In genomic region chr4:139584704-139585103, GRCm38 (mm10) we compare ENCODE assay signal across 15 mouse cellular contexts. TPM values are rescaled to one million over a fixed set of nuclear protein-coding genes. Genes with fewer than 3 reads are reported as not detected.
DNase-seq lines count a peak whose midpoint lies in the region; ATAC-seq and TF ChIP-seq lines count a peak whose summit lies in the region.
"Had no signal": no experiment of that assay in that cellular context is flagged by ENCODE, and none has a peak within 500 bp of the region (broad histone marks: within the 10 kb centered on the region; RNA-seq: fewer than 3 reads in every experiment).

No protein-coding gene starts in this region.

- H3K4me1 ChIP-seq in heart, embryonic 13.5 days: peaks cover 88% of the 10 kb centered on the region
- H3K4me1 ChIP-seq in lung, embryonic 15.5 days: peaks cover 88% of the 10 kb centered on the region
- peaks cover 32% of the 10 kb centered on the region for H3K4me1 ChIP-seq in lung, adult 2 months (ENCODE audit: control insufficient read depth, insufficient read depth, low read length)
- H3K4me1 ChIP-seq in embryonic facial prominence, embryonic 10.5 days: peaks cover 90% of the 10 kb centered on the region
- H3K4me1 ChIP-seq in neural tube, embryonic 15.5 days: peaks cover 73% of the 10 kb centered on the region

- no peak for ATAC-seq in heart, embryonic 13.5 days (ENCODE audit: extremely low read depth, insufficient number of reproducible peaks, low FRiP score, low TSS enrichment)
- no peak for ATAC-seq in lung, embryonic 15.5 days (ENCODE audit: borderline replicate concordance, extremely low read depth, low FRiP score, low TSS enrichment)
- ATAC-seq in neural tube, embryonic 15.5 days (ENCODE audit: low FRiP score): no peak

- no peak overlapping the region for H3K4me2 ChIP-seq in heart, embryonic 13.5 days
- H3K4me2 ChIP-seq in lung, embryonic 15.5 days: no peak overlapping the region
- H3K4me2 ChIP-seq in neural tube, embryonic 15.5 days: no peak overlapping the region
- H3K4me2 ChIP-seq: midbrain, embryonic 11.5 days had no signal

- no peaks in the 10 kb centered on the region for H3K27me3 ChIP-seq in heart, embryonic 13.5 days (replicated peaks)
- H3K27me3 ChIP-seq in lung, embryonic 15.5 days: no peaks in the 10 kb centered on the region
- no peaks in the 10 kb centered on the region for H3K27me3 ChIP-seq in embryonic facial prominence, embryonic 10.5 days (replicated peaks; ENCODE audit: low read depth, poor library complexity, severe bottlenecking)
- no peaks in the 10 kb centered on the region for H3K27me3 ChIP-seq in neural tube, embryonic 15.5 days (replicated peaks)

- 82% methylated on average over 11 of the region's 11 CpGs for WGBS in heart, embryonic 13.5 days
- 55% methylated on average over 11 of the region's 11 CpGs for WGBS in lung, embryonic 15.5 days
- WGBS in lung, adult 2 months: 75% methylated on average over 11 of the region's 11 CpGs
- 79% methylated on average over 11 of the region's 11 CpGs for WGBS in embryonic facial prominence, embryonic 10.5 days
- WGBS in neural tube, embryonic 15.5 days: 70% methylated on average over 11 of the region's 11 CpGs

- H3K27ac ChIP-seq in heart, embryonic 13.5 days (replicated peaks): no peak overlapping the region
- H3K27ac ChIP-seq in lung, embryonic 15.5 days: peak overlapping the region; percentile 14; the same call in 1 of the 2 replicates
- H3K27ac ChIP-seq in embryonic facial prominence, embryonic 10.5 days (replicated peaks): peak overlapping the region; percentile 59
- H3K27ac ChIP-seq in neural tube, embryonic 15.5 days (replicated peaks): peak overlapping the region; percentile 64
- H3K27ac ChIP-seq: liver, embryonic 14.5 days had no signal

- no peaks in the 10 kb centered on the region for H3K9me3 ChIP-seq in heart, embryonic 13.5 days
- no peaks in the 10 kb centered on the region for H3K9me3 ChIP-seq in lung, embryonic 15.5 days
- no peaks in the 10 kb centered on the region for H3K9me3 ChIP-seq in embryonic facial prominence, embryonic 10.5 days
- H3K9me3 ChIP-seq in neural tube, embryonic 15.5 days (replicated peaks): no peaks in the 10 kb centered on the region

- 0 out of 2 replicates have a peak overlapping the region, but pooled peaks have one; percentile 28 for H3K9ac ChIP-seq in heart, embryonic 13.5 days
- no peak overlapping the region for H3K9ac ChIP-seq in lung, embryonic 15.5 days
- no peak overlapping the region for H3K9ac ChIP-seq in neural tube, embryonic 15.5 days (replicated peaks)
- H3K9ac ChIP-seq: liver, embryonic 14.5 days had no signal

- TF ChIP-seq CTCF in lung, adult 2 months (IDR thresholded peaks at IDR 0.05; ENCODE audit: insufficient read depth, low read length): no peak

- H3K36me3 ChIP-seq in heart, embryonic 13.5 days: no peaks in the 10 kb centered on the region
- no peaks in the 10 kb centered on the region for H3K36me3 ChIP-seq in lung, embryonic 15.5 days
- H3K36me3 ChIP-seq in embryonic facial prominence, embryonic 10.5 days (replicated peaks): no peaks in the 10 kb centered on the region
- no peaks in the 10 kb centered on the region for H3K36me3 ChIP-seq in neural tube, embryonic 15.5 days

- intact Hi-C loops in heart, postnatal 25 days (cut with DNase I): no loop called here

- no peak for DNase-seq in heart, postnatal 25 days (ENCODE audit: low spot score)
- no peak for DNase-seq in lung, adult 2 months
- no peak for DNase-seq in embryonic facial prominence, embryonic 10.5 days (ENCODE audit: low spot score)
- DNase-seq in thymus, postnatal 0 days (ENCODE audit: low spot score): no peak
- DNase-seq: thymus, adult 2 months had no signal

- H3K4me3 ChIP-seq in heart, embryonic 13.5 days: no peak overlapping the region
- no peak overlapping the region for H3K4me3 ChIP-seq in lung, embryonic 15.5 days
- no peak overlapping the region for H3K4me3 ChIP-seq in lung, adult 2 months (replicated peaks; ENCODE audit: extremely low read depth, low read depth, low read length)
- H3K4me3 ChIP-seq in embryonic facial prominence, embryonic 10.5 days: no peak overlapping the region
- H3K4me3 ChIP-seq in neural tube, embryonic 15.5 days (replicated peaks): no peak overlapping the region

- no peak for TF ChIP-seq POLR2A in lung, adult 2 months (IDR thresholded peaks at IDR 0.05; ENCODE audit: borderline replicate concordance, extremely low read depth, low read depth, low read length)

RNA-seq across cellular contexts. Expression of gene Gm21969, which starts 18.3 kb away (rescaled TPM):
- polyA plus RNA-seq in heart, embryonic 13.5 days (2015; fragmentation: Nextera tagmentation; extraction: Ambion mirVana): not detected in 2 replicates
- total RNA-seq in heart, postnatal 25 days (2021): not detected
- not detected in 2 replicates for polyA plus RNA-seq in lung, embryonic 15.5 days (2015; fragmentation: Nextera tagmentation; extraction: Ambion mirVana)
- 0.02 TPM in 1 of 2 replicates, not detected in the other for polyA plus RNA-seq in lung, adult 2 months (2012; rRNA removed)
- not detected in 2 replicates for polyA plus RNA-seq in embryonic facial prominence, embryonic 10.5 days (2016; fragmentation: Nextera tagmentation; extraction: Ambion mirVana)
- polyA plus RNA-seq in neural tube, embryonic 15.5 days (2015; fragmentation: Nextera tagmentation; extraction: Ambion mirVana): not detected in 2 replicates
- polyA plus RNA-seq in thymus, postnatal 0 days (2015; fragmentation: Nextera tagmentation; extraction: Ambion mirVana): not detected in 2 replicates
- total RNA-seq: layer of hippocampus, postnatal 10 days; MEL; neutrophil, adult 5-6 weeks had no signal
- polyA plus RNA-seq: forebrain, embryonic 11.5 days; gonadal fat pad, adult 2 months; liver, embryonic 14.5 days; midbrain, embryonic 11.5 days; thymus, adult 2 months had no signal

RNA-seq across cellular contexts. Expression of gene Aldh4a1, which starts 38.0 kb away (rescaled TPM):
- 18.8 and 23.2 TPM in 2 replicates for polyA plus RNA-seq in heart, embryonic 13.5 days (2015; fragmentation: Nextera tagmentation; extraction: Ambion mirVana)
- total RNA-seq in heart, postnatal 25 days (2021): 10 to 100 TPM; 64.1 to 68.5 TPM
- 25.3 and 27.4 TPM in 2 replicates for polyA plus RNA-seq in lung, embryonic 15.5 days (2015; fragmentation: Nextera tagmentation; extraction: Ambion mirVana)
- polyA plus RNA-seq in lung, adult 2 months (2012; rRNA removed): 42.9 and 44.5 TPM in 2 replicates
- polyA plus RNA-seq in embryonic facial prominence, embryonic 10.5 days (2016; fragmentation: Nextera tagmentation; extraction: Ambion mirVana): 24.4 and 25.1 TPM in 2 replicates
- 29.5 and 34.9 TPM in 2 replicates for polyA plus RNA-seq in neural tube, embryonic 15.5 days (2015; fragmentation: Nextera tagmentation; extraction: Ambion mirVana)
- 28.9 and 31.7 TPM in 2 replicates for polyA plus RNA-seq in thymus, postnatal 0 days (2015; fragmentation: Nextera tagmentation; extraction: Ambion mirVana)

RNA-seq across cellular contexts. Expression of gene Iffo2, which starts 54.4 kb away (rescaled TPM):
- 2.8 and 3.2 TPM in 2 replicates for polyA plus RNA-seq in heart, embryonic 13.5 days (2015; fragmentation: Nextera tagmentation; extraction: Ambion mirVana)
- 1 to 10 TPM; 5.5 to 6.0 TPM for total RNA-seq in heart, postnatal 25 days (2021)
- polyA plus RNA-seq in lung, embryonic 15.5 days (2015; fragmentation: Nextera tagmentation; extraction: Ambion mirVana): 3.6 and 4.1 TPM in 2 replicates
- polyA plus RNA-seq in lung, adult 2 months (2012; rRNA removed): 7.4 and 9.5 TPM in 2 replicates
- polyA plus RNA-seq in embryonic facial prominence, embryonic 10.5 days (2016; fragmentation: Nextera tagmentation; extraction: Ambion mirVana): 4.2 and 4.3 TPM in 2 replicates
- polyA plus RNA-seq in neural tube, embryonic 15.5 days (2015; fragmentation: Nextera tagmentation; extraction: Ambion mirVana): 4.5 and 5.2 TPM in 2 replicates
- polyA plus RNA-seq in thymus, postnatal 0 days (2015; fragmentation: Nextera tagmentation; extraction: Ambion mirVana): 3.1 and 3.7 TPM in 2 replicates
